Mouse (Mus musculus) lung, adult 2 months (tissue): Measurements from ENCODE around the gene Thrb.

ENCODE experiments used
- CTCF ChIP-seq: fragments of 200-500 bp; IDR thresholded peaks from 2 replicates; pipeline ENCODE4 v1.5.1; 2011; ENCODE audit warnings: mild to moderate bottlenecking, low read length, control low read depth; ENCODE audit not compliant: insufficient read depth
- POLR2A ChIP-seq: fragments of 200-500 bp; IDR thresholded peaks from 2 replicates; pipeline ENCODE4 v1.6.1; 2011; ENCODE audit warnings: low read depth, mild to moderate bottlenecking, control low read depth, low read length, borderline replicate concordance; ENCODE audit errors: extremely low read depth

GRCm38 (mm10) chr14:17685491-17685890 lies 25.4 kb downstream of the Thrb start:
- TF ChIP-seq CTCF (no peak), POLR2A (no peak)
